Mouse (Mus musculus) cortical plate, adult 2 months (tissue): ENCODE results near the gene Tspear. TPM values are rescaled to one million over a fixed set of nuclear protein-coding genes. Genes with fewer than 3 reads are reported as not detected.

ENCODE experiments used
- H3K27ac ChIP-seq: fragments of 200-500 bp; 2 replicates; pipeline ENCODE4 v1.5.1; 2012; ENCODE audit warnings: low read length, control low read depth, inconsistent platforms; ENCODE audit not compliant: insufficient read depth
- H3K4me1 ChIP-seq: fragments of 200-500 bp; 2 replicates; pipeline ENCODE4 v1.6.1; 2011; ENCODE audit warnings: low read length; ENCODE audit not compliant: control insufficient read depth, insufficient read depth
- H3K4me3 ChIP-seq: fragments of 200-500 bp; 2 replicates; pipeline ENCODE4 v1.5.1; 2011; ENCODE audit warnings: mild to moderate bottlenecking, low read length, control low read depth; ENCODE audit not compliant: insufficient read depth
- CTCF ChIP-seq: fragments of 200-500 bp; IDR thresholded peaks from 2 replicates; pipeline ENCODE4 v1.5.1; 2011; ENCODE audit warnings: mild to moderate bottlenecking, control low read depth, low read length; ENCODE audit not compliant: insufficient read depth; ENCODE audit errors: extremely low read depth
- POLR2A ChIP-seq: fragments of 200-500 bp; IDR thresholded peaks from 2 replicates; pipeline ENCODE4 v1.6.1; 2011; ENCODE audit warnings: mild to moderate bottlenecking, low read length, control low read depth; ENCODE audit not compliant: insufficient read depth; ENCODE audit errors: extremely low read depth
- polyA plus RNA-seq: library from polyadenylated mRNA; depleted of rRNA; stranded (reverse); fragments of >200 nt; gene quantifications from 2 replicates; pipeline ENCODE4 v1.2.3, GENCODE M21; 2012

Tspear gene
- polyA plus RNA-seq, 1 experiment, result 0.29 TPM

DNA sequence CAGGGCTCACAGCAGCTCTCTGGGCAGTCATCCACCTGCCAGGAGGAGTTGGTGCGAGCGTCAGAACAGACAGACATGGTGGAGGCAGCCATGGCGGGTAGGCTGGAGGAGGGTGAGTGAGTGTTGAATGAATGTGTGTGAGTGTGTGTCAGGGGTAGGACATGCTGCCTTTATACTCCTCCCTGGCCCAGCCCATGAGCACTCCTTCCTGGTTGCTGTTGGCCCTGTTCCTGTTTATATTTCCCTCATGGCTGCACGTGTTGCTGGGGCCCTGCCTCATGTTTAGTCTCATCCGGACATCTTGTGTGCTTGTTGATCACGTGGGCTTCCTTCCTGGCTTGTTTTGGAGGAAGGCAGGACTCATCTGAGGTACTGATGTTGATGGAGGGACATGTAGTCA, 140.6 kb downstream of the Tspear start, which contains the start of gene Krtap10-4:
TSS of gene Krtap10-4 (minus strand) at position 145 of the 400 bp plus-strand sequence.
- Histone ChIP-seq H3K4me1 (no peaks in the 10 kb centered on the region), H3K27ac (no peak within 1 kb of the TSS), H3K4me3 (no peak within 1 kb of the TSS)
- no peak for TF ChIP-seq CTCF
- no peak for TF ChIP-seq POLR2A

DNA sequence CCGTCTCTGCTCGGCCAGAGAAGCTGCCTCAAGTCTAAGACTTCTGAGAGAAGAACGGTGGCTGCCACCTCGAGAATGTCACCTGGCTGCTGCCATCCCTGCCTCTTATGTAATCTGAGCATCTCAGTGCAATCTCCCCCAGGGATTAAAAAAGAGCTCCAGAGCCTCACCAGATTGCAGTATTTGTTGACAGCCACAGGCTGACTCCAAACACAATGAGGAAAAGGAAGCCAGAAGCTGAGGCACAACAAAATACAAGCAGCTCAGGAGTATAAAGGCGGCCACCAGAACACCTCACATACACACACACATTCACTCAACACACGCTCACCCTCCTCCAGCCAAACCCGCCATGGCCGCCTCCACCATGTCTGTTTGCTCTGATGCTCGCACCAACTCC, 149.3 kb downstream of the Tspear start, which contains the start of gene Krtap10-10:
TSS of gene Krtap10-10 (plus strand) at position 301 of the 400 bp plus-strand sequence.
- TF ChIP-seq CTCF, result no peak
- no peak for TF ChIP-seq POLR2A
- Histone ChIP-seq H3K4me3 (no peak within 1 kb of the TSS), H3K27ac (no peak within 1 kb of the TSS), H3K4me1 (no peaks in the 10 kb centered on the region)

DNA sequence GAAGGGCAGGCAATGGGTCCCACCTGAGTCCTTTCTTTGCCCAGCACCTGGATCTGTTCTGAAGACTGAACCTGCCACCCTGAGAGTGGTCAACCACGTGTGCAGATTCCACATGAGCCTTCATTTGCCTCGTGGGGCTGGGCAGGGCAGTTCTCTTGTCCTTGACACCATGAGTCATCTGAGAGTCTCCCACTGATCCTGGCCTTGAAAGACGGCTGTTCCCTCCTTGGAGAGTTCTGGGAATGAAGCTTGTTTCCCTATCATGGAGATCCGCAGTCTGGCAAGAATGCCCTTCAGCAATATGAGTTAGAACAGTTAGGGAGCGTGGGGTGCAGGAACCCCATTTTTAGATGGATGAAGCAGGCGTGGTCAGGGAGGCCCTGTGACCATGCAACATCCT, 152.6 kb downstream of the Tspear start:
- no peak for TF ChIP-seq CTCF
- TF ChIP-seq POLR2A, result no peak
- Histone ChIP-seq H3K4me3 (no peak overlapping the region), H3K27ac (no peak overlapping the region), H3K4me1 (no peaks in the 10 kb centered on the region)

DNA sequence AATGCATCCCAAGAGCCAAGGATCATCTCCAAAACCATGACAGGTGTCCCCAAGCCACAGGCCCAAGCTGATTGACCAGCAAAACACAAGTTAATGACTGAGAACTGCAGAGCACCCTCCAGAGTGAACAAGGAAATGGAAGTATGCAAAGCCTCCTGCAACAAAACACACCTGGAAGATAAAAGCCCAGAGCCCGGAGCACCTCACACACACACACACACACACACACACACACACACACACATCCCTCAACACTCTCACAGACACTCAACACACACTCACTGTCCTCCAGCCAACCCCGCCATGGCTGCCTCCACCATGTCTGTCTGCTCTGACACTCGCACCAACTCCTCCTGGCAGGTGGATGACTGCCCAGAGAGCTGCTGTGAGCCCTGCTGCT, 160.1 kb downstream of the Tspear start, which contains the start of gene Gm36176:
TSS of gene Gm36176 (plus strand) at position 301 of the 400 bp plus-strand sequence.
- H3K4me3 ChIP-seq, result no peak within 1 kb of the TSS
- no peaks in the 10 kb centered on the region for H3K4me1 ChIP-seq
- TF ChIP-seq POLR2A, result no peak
- no peak for TF ChIP-seq CTCF
- no peak within 1 kb of the TSS for H3K27ac ChIP-seq

DNA sequence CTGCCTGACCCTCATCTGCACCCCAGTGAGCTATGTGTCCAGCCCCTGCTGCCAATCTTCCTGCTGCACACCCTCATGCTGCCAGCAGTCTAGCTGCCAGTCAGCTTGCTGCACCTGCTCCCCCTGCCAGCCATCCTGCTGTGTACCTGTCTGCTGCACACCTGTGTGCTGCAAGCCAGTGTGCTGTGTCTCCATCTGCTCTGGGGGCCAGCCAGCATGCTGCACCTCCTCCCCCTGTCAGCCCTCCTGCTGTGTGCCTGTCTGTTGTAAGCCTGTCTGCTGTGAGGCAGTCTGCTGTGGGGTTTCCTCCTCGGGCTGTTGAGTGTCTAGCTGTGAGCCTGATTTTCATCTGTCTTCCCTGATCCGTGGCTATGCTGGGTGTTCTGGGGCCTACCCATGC, 160.6 kb downstream of the Tspear start:
- Histone ChIP-seq H3K27ac (no peak overlapping the region), H3K4me3 (no peak overlapping the region), H3K4me1 (no peaks in the 10 kb centered on the region)
- TF ChIP-seq CTCF (no peak), POLR2A (no peak)

DNA sequence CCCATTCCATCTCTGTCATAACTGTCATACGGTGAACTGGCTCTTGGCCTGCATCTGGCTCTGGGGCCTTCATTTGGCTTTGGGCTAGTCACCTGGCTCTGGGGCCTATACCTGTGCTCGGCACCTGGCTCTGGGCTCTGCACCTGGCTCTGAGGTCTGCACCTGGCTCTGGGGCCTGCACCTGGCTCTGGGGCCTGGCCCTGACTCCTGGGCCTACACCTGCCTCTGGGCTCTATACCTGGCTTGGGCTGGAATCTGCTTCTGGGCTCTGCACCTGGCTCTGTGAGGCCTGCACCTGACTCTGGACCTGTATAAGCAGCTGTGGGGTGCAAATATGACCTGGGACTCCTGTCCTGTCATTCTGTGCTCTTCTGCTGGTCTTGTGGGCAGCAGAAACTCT, 161.2 kb downstream of the Tspear start:
- TF ChIP-seq CTCF, result no peak
- no peak for TF ChIP-seq POLR2A
- H3K4me3 ChIP-seq, result no peak overlapping the region
- no peaks in the 10 kb centered on the region for H3K4me1 ChIP-seq
- H3K27ac ChIP-seq, result no peak overlapping the region

DNA sequence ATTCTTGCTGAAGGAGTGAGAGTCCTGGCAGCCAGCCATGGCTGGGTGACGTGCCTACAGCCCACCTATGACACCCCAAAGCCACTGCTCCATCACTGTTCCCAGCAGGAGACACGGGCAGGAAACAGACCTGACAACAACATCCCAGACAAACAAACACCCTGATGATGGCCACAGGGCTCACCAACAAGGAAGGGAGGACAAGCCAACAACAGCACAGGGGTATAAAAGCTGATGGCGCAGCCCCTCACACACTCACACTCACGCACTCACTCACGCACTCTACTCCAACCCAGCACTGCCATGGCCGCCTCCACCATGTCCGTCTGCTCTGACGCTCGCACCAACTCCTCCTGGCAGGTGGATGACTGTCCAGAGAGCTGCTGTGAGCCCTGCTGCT, 166.2 kb downstream of the Tspear start, which contains the start of gene Gm10318:
TSS of gene Gm10318 (plus strand) at position 301 of the 400 bp plus-strand sequence.
- Histone ChIP-seq H3K4me3 (no peak within 1 kb of the TSS), H3K27ac (no peak within 1 kb of the TSS), H3K4me1 (no peaks in the 10 kb centered on the region)
- no peak for TF ChIP-seq CTCF
- no peak for TF ChIP-seq POLR2A

DNA sequence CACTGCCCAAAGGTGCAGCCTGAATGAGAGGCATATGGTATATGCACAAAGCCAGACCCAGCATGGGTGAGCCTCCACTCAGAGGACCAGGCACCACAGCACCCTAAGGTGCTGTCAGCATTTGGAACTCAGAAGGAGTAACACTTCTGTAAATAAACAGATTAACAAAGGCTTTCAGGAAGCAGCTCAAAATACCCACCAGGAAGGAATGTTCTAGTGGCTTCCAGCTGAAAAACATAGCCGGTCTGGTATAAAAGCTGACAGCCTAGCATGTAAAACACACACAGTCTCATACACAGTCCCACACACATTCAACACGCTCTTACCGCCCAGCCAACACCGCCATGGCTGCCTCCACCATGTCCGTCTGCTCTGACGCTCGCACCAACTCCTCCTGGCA, 175.3 kb downstream of the Tspear start, which contains the start of gene Gm3285:
TSS of gene Gm3285 (plus strand) at position 301 of the 400 bp plus-strand sequence.
- TF ChIP-seq CTCF, result no peak
- no peak within 1 kb of the TSS for H3K27ac ChIP-seq
- H3K4me3 ChIP-seq, result no peak within 1 kb of the TSS
- no peaks in the 10 kb centered on the region for H3K4me1 ChIP-seq

DNA sequence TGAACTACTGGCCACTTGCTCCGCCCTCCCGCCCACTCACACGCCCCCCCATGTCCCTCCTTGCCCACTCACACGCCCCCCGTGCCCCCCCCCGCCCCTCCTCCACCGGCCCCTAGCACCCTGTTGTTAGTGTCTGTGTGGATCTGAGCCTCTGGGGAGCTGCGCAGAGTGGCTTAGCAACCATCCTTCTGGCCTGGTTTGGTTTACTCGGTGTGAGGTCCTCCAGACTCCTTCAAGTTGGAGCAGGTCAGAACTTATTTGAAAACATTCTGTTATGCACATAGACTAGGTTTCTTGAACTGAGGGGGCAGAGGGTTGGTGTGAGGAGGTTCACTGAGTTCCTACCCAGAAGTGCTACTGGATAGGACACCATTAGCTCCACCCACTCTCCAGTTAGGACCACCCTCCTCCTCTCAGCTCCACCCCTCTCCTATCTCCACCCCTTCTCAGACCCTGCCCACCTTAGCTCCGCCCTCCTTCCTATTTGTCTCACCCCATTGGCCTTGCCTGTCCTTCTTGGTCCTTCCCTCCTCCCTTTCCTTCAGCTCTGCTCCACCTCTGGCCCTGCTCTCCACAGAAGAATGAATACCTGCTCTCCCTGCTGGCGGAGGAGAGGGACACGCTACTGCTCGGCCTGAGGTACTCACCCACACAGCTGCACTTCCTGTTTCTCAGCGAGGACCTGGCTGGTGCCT, 177.8 kb downstream of the Tspear start:
- no peak for TF ChIP-seq POLR2A
- TF ChIP-seq CTCF, result no peak
- no peaks in the 10 kb centered on the region for H3K4me1 ChIP-seq
- no peak overlapping the region for H3K27ac ChIP-seq
- no peak overlapping the region for H3K4me3 ChIP-seq

DNA sequence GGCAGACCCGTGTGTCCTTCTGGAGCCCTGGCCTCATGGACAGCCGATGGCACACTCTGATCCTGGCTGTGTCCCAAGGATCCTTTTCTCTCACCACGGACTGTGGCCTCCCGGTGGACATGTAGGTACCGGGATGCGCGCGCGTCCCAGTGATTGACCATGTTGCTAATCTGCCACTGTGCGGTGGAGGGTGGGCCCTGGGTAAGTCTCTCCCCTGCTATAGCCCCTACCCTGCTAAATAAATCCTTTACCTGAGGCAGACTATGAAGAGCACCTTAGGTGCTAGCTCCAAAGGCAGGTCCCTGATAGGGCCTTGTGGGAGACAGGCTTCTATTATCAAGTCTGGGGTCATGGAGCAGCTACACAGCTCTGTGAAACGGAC, 178.4 kb downstream of the Tspear start:
- TF ChIP-seq POLR2A, result no peak
- TF ChIP-seq CTCF, result no peak
- Histone ChIP-seq H3K4me1 (no peaks in the 10 kb centered on the region), H3K27ac (no peak overlapping the region), H3K4me3 (no peak overlapping the region)
